Mouse (Mus musculus) liver, embryonic 14.5 days (tissue): Measurements from ENCODE around the gene Jarid2. TPM values are rescaled to one million over a fixed set of nuclear protein-coding genes. Genes with fewer than 3 reads are reported as not detected.

Experiments
- ATAC-seq: fragments of 200-750 bp; cut with Nextera tagmentation; 2 replicates; pipeline ENCODE4 v1.8.0; 2017; ENCODE audit warnings: moderate number of reproducible peaks, mild to moderate bottlenecking, moderate library complexity; ENCODE audit not compliant: insufficient read depth
- DNase-seq, 3 experiments: peaks; one replicate each; pipeline ENCODE4 v3.0.0-alpha.2; 2012 to 2013; ENCODE audit warnings: low read depth in 3 of 3, low spot score in 3 of 3
- H3K27ac ChIP-seq: fragments of 300-500 bp; sonication (generic); 2 replicates; pipeline ENCODE4 v1.5.1; 2014; ENCODE audit warnings: moderate library complexity, mild to moderate bottlenecking, control low read depth, inconsistent platforms
- H3K27me3 ChIP-seq: fragments of 300-500 bp; sonication (generic); 2 replicates; pipeline ENCODE4 v1.6.1; 2014; ENCODE audit warnings: mild to moderate bottlenecking, low read length, moderate library complexity; ENCODE audit not compliant: control insufficient read depth, insufficient read depth
- H3K36me3 ChIP-seq: fragments of 300-500 bp; sonication (generic); replicated peaks from 2 replicates; pipeline ENCODE4 v1.6.1; 2014; ENCODE audit warnings: low read depth; ENCODE audit not compliant: control insufficient read depth, insufficient read depth
- H3K4me1 ChIP-seq, 2 experiments: fragments of 200-500 bp in 1 of 2; fragments of 300-500 bp in 1 of 2; sonication (generic) in 1 of 2; replicated peaks; 2 replicates each; pipeline ENCODE4 v1.6.1; 2012 to 2014; ENCODE audit warnings: antibody characterized with exemption in 1 of 2, inconsistent platforms in 1 of 2, low read length in 1 of 2; ENCODE audit not compliant: control insufficient read depth in 2 of 2, insufficient read depth in 2 of 2
- H3K4me2 ChIP-seq: fragments of 300-500 bp; sonication (generic); 2 replicates; pipeline ENCODE4 v1.6.1; 2014; ENCODE audit warnings: low read depth, mild to moderate bottlenecking, control low read depth, moderate library complexity
- H3K4me3 ChIP-seq, 2 experiments: fragments of 200-500 bp in 1 of 2; fragments of 300-500 bp in 1 of 2; sonication (generic) in 1 of 2; 2 replicates each; pipeline ENCODE4 v1.5.1; 2012 to 2014; ENCODE audit warnings: low read depth in 2 of 2, low read length in 2 of 2, mild to moderate bottlenecking in 2 of 2, control low read depth in 1 of 2, inconsistent platforms in 1 of 2, moderate library complexity in 1 of 2; ENCODE audit not compliant: insufficient read depth in 1 of 2
- H3K9ac ChIP-seq: fragments of 300-500 bp; sonication (generic); replicated peaks from 2 replicates; pipeline ENCODE4 v1.6.1; 2014; ENCODE audit warnings: mild to moderate bottlenecking, control low read depth, moderate library complexity
- H3K9me3 ChIP-seq: fragments of 300-500 bp; sonication (generic); 2 replicates; pipeline ENCODE4 v1.6.1; 2016; ENCODE audit warnings: low read length, mixed read lengths; ENCODE audit not compliant: control insufficient read depth
- CTCF ChIP-seq: IDR thresholded peaks from 2 replicates; pipeline ENCODE4 v1.5.1; 2016; ENCODE audit warnings: antibody characterized with exemption, low read depth, control low read depth
- EP300 ChIP-seq: IDR thresholded peaks from 2 replicates; pipeline ENCODE4 v1.6.1; 2016; ENCODE audit warnings: antibody characterized with exemption, low read depth
- whole genome bisulfite sequencing: fragments of 180-500 bp; shearing (Covaris S2); extraction: QIAGEN DNeasy Blood & Tissue Kit; methylation state at CpG from one replicate; pipeline ENCODE4 v1.1.7; 2014; ENCODE audit not compliant: insufficient replicate concordance; 5-methylcytosine and 5-hydroxymethylcytosine counted together
- polyA plus RNA-seq, 2 experiments: library from polyadenylated mRNA; depleted of rRNA in 1 of 2; stranded (reverse) in 1 of 2; unstranded in 1 of 2; fragments of >200 nt; fragmentation: Nextera tagmentation in 1 of 2; extraction: Ambion mirVana in 1 of 2; gene quantifications; 2 replicates each; pipeline versions ENCODE4 v1.2.1 to v1.2.3; 2012 to 2014

Jarid2 gene
- polyA plus RNA-seq, 2 experiments: 4.9 to 5.9 TPM

GRCm38 (mm10) chr13:44937681-44938080 lies 208.4 kb downstream of the Jarid2 start:
- Histone ChIP-seq H3K4me2 (no peak overlapping the region), H3K27me3 (no peaks in the 10 kb centered on the region), H3K27ac (no peak overlapping the region), H3K4me3 (no peak overlapping the region), H3K4me1 (peaks cover 0 to 2% of the 10 kb centered on the region in 2 experiments; a peak in 2 of 4 replicates), H3K9me3 (no peaks in the 10 kb centered on the region), H3K9ac (no peak overlapping the region), H3K36me3 (no peaks in the 10 kb centered on the region)
- no peak for DNase-seq
- TF ChIP-seq EP300 (no peak), CTCF (no peak)
- ATAC-seq: no peak
- WGBS: 32% methylated on average over 3 of the region's 3 CpGs

DNA sequence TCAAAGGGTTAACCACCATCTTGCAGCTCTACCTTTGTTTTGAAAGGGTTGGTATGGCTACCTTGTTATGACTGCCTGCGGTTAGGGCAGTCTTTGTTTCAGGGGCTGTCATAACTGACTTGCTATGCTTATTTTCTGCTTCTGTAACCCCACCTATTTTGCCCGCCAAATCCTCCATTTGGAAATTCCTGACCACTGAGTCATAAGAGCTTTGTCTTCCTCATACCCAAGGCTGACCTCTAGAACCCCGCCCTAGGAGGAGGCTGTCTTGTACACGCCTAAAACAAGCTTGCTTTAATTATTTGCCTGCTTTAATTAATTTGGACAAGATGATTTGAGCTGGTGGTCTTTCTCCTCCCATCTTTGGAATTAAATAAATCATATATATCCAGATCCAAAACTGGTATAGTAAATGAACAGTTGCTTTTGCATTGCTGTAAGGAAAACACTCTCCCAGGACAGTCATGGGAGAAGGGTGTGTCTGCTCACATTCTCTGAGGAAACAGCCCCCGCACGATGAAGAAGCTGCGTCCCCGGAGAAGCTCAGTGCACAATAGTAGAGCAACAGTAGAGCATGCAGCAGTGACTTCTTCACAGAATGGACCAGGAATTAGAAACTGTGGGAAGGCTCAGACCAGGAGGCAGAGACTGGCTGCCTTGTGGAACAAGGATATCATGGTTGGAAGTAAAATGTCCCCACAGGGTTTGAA lies 210.2 kb downstream of the Jarid2 start:
- TF ChIP-seq CTCF (no peak), EP300 (no peak)
- ATAC-seq (no peak), DNase-seq (no peak)
- WGBS: 54% methylated on average over 8 of the region's 8 CpGs
- Histone ChIP-seq H3K9me3 (no peaks in the 10 kb centered on the region), H3K27me3 (no peaks in the 10 kb centered on the region), H3K4me3 (no peak overlapping the region), H3K4me1 (peaks cover 0 to 2% of the 10 kb centered on the region in 2 experiments; a peak in 2 of 4 replicates), H3K9ac (no peak overlapping the region), H3K4me2 (no peak overlapping the region), H3K27ac (no peak overlapping the region), H3K36me3 (no peaks in the 10 kb centered on the region)

GRCm38 (mm10) chr13:44943618-44944017 lies 214.3 kb downstream of the Jarid2 start:
- no peaks in the 10 kb centered on the region; a peak in 1 of 4 replicates for H3K4me1 ChIP-seq
- H3K4me2 ChIP-seq: no peak overlapping the region
- DNase-seq (no peak), ATAC-seq (no peak)
- H3K27me3 ChIP-seq: no peaks in the 10 kb centered on the region
- WGBS: 71% methylated on average over 2 of the region's 2 CpGs
- TF ChIP-seq CTCF (no peak), EP300 (no peak)
- H3K9ac ChIP-seq: no peak overlapping the region
- H3K27ac ChIP-seq: no peak overlapping the region
- no peak overlapping the region for H3K4me3 ChIP-seq
- no peaks in the 10 kb centered on the region for H3K9me3 ChIP-seq
- H3K36me3 ChIP-seq: no peaks in the 10 kb centered on the region

- TF ChIP-seq EP300 (no peak), CTCF (no peak)
- H3K27ac ChIP-seq: no peak overlapping the region
- no peak overlapping the region for H3K4me2 ChIP-seq
Measured at GRCm38 (mm10) chr13:44946880-44947635, 217.8 kb downstream of the Jarid2 start.

More at GRCm38 (mm10) chr13:44946880-44947635, 217.8 kb downstream of the Jarid2 start:
- no peak overlapping the region for H3K9ac ChIP-seq
- H3K4me1 ChIP-seq: peaks cover 0 to 4% of the 10 kb centered on the region in 2 experiments; a peak in 2 of 4 replicates
- WGBS: 66% methylated on average over 8 of the region's 8 CpGs
- ATAC-seq (no peak), DNase-seq (no peak)
- H3K36me3 ChIP-seq: no peaks in the 10 kb centered on the region
- no peak overlapping the region for H3K4me3 ChIP-seq
- H3K9me3 ChIP-seq: no peaks in the 10 kb centered on the region
- no peaks in the 10 kb centered on the region for H3K27me3 ChIP-seq
